Mouse (Mus musculus) A20 (cell line): ENCODE measurements around the gene Dhrs7c.
A peak's percentile ranks its signal among the peaks of the same experiment; 100 is the strongest.

Experiments
- DNase-seq: peaks from one replicate; pipeline ENCODE4 v3.0.0-alpha.2; 2011; ENCODE audit warnings: low read depth, low spot score

The Dhrs7c gene

GRCm38 (mm10) chr11:67797931-67798330, at the start of gene Dhrs7c:
Dhrs7c (plus strand) TSS chr11:67798187.
- no peak for DNase-seq

- no peak for DNase-seq
Observed at GRCm38 (mm10) chr11:67756287-67756686, 41.7 kb upstream of the Dhrs7c start.

GRCm38 (mm10) chr11:67757373-67758167, 40.4 kb upstream of the Dhrs7c start:
- peak; percentile 21 for DNase-seq

GRCm38 (mm10) chr11:67771053-67771452, 26.9 kb upstream of the Dhrs7c start, which contains the start of gene Glp2r:
Glp2r (minus strand) TSS chr11:67771153.
- DNase-seq = no peak

- no peak for DNase-seq
Observed at GRCm38 (mm10) chr11:67771691-67772090, 26.3 kb upstream of the Dhrs7c start.

GRCm38 (mm10) chr11:67772577-67772976, 25.4 kb upstream of the Dhrs7c start:
- peak; percentile 69 for DNase-seq

- DNase-seq = no peak
Observed at GRCm38 (mm10) chr11:67774379-67774778, 23.6 kb upstream of the Dhrs7c start, which contains the start of gene Gsg1l2. Gsg1l2 (plus strand) TSS chr11:67774608.

- DNase-seq = no peak
Observed at GRCm38 (mm10) chr11:67790182-67790581, 7.8 kb upstream of the Dhrs7c start.

GRCm38 (mm10) chr11:67800130-67800723, 2.2 kb downstream of the Dhrs7c start:
- DNase-seq = no peak

GRCm38 (mm10) chr11:67801169-67801568, 3.2 kb downstream of the Dhrs7c start:
- DNase-seq = no peak

GRCm38 (mm10) chr11:67805538-67805937, 7.6 kb downstream of the Dhrs7c start:
- peak; percentile 23 for DNase-seq

GRCm38 (mm10) chr11:67806832-67807597, 9.0 kb downstream of the Dhrs7c start:
- DNase-seq = no peak

GRCm38 (mm10) chr11:67808051-67808450, 10.1 kb downstream of the Dhrs7c start:
- DNase-seq = no peak

- peak; percentile 7 for DNase-seq
Observed at GRCm38 (mm10) chr11:67811535-67811934, 13.5 kb downstream of the Dhrs7c start.

- peak; percentile 15 for DNase-seq
Observed at GRCm38 (mm10) chr11:67819604-67820003, 21.6 kb downstream of the Dhrs7c start.

GRCm38 (mm10) chr11:67820221-67820620, 22.2 kb downstream of the Dhrs7c start:
- DNase-seq = peak; percentile 47

- no peak for DNase-seq
Observed at GRCm38 (mm10) chr11:67821560-67821959, 23.6 kb downstream of the Dhrs7c start.

GRCm38 (mm10) chr11:67828360-67829059, 30.5 kb downstream of the Dhrs7c start:
- DNase-seq = no peak

- no peak for DNase-seq
Observed at GRCm38 (mm10) chr11:67829530-67829929, 31.5 kb downstream of the Dhrs7c start.

- no peak for DNase-seq
Observed at GRCm38 (mm10) chr11:67831820-67832219, 33.8 kb downstream of the Dhrs7c start.

GRCm38 (mm10) chr11:67835408-67836078, 37.6 kb downstream of the Dhrs7c start:
- DNase-seq = no peak
